Mouse (Mus musculus): ENCODE data around the gene Hbs1l.

Gene Hbs1l

GRCm38 (mm10) chr10:21295759-21296621 lies at the start of gene Hbs1l:
TSS of gene Hbs1l (plus strand) at chr10:21295979.
- ATAC-seq (ENCODE audit: insufficient number of reproducible peaks, low FRiP score, low TSS enrichment), result peak; percentile 80

GRCm38 (mm10) chr10:21248556-21248955 lies 47.2 kb upstream of the Hbs1l start:
- no peak for ATAC-seq (ENCODE audit: insufficient number of reproducible peaks, low FRiP score, low TSS enrichment)

- ATAC-seq (ENCODE audit: insufficient number of reproducible peaks, low FRiP score, low TSS enrichment), result no peak
Measured at GRCm38 (mm10) chr10:21251881-21252534, 43.8 kb upstream of the Hbs1l start.

GRCm38 (mm10) chr10:21252800-21253199 lies 43.0 kb upstream of the Hbs1l start:
- ATAC-seq (ENCODE audit: insufficient number of reproducible peaks, low FRiP score, low TSS enrichment), result no peak

GRCm38 (mm10) chr10:21254266-21255140 lies 41.3 kb upstream of the Hbs1l start:
- ATAC-seq (ENCODE audit: insufficient number of reproducible peaks, low FRiP score, low TSS enrichment), result no peak

GRCm38 (mm10) chr10:21257244-21257643 lies 38.5 kb upstream of the Hbs1l start:
- ATAC-seq (ENCODE audit: insufficient number of reproducible peaks, low FRiP score, low TSS enrichment), result no peak

- ATAC-seq (ENCODE audit: insufficient number of reproducible peaks, low FRiP score, low TSS enrichment), result no peak
Measured at GRCm38 (mm10) chr10:21259649-21260048, 36.1 kb upstream of the Hbs1l start.

- ATAC-seq (ENCODE audit: insufficient number of reproducible peaks, low FRiP score, low TSS enrichment), result no peak
Measured at GRCm38 (mm10) chr10:21265188-21265587, 30.6 kb upstream of the Hbs1l start.

GRCm38 (mm10) chr10:21267452-21267851 lies 28.3 kb upstream of the Hbs1l start:
- no peak for ATAC-seq (ENCODE audit: insufficient number of reproducible peaks, low FRiP score, low TSS enrichment)

- no peak for ATAC-seq (ENCODE audit: insufficient number of reproducible peaks, low FRiP score, low TSS enrichment)
Measured at GRCm38 (mm10) chr10:21268786-21269410, 26.9 kb upstream of the Hbs1l start.

- no peak for ATAC-seq (ENCODE audit: insufficient number of reproducible peaks, low FRiP score, low TSS enrichment)
Measured at GRCm38 (mm10) chr10:21269920-21270319, 25.9 kb upstream of the Hbs1l start.

GRCm38 (mm10) chr10:21270905-21271304 lies 24.9 kb upstream of the Hbs1l start:
- ATAC-seq (ENCODE audit: insufficient number of reproducible peaks, low FRiP score, low TSS enrichment), result no peak

- no peak for ATAC-seq (ENCODE audit: insufficient number of reproducible peaks, low FRiP score, low TSS enrichment)
Measured at GRCm38 (mm10) chr10:21271310-21271709, 24.5 kb upstream of the Hbs1l start.

GRCm38 (mm10) chr10:21271785-21272184 lies 24.0 kb upstream of the Hbs1l start:
- ATAC-seq (ENCODE audit: insufficient number of reproducible peaks, low FRiP score, low TSS enrichment), result no peak

GRCm38 (mm10) chr10:21287243-21288127 lies 8.3 kb upstream of the Hbs1l start:
- no peak for ATAC-seq (ENCODE audit: insufficient number of reproducible peaks, low FRiP score, low TSS enrichment)

- no peak for ATAC-seq (ENCODE audit: insufficient number of reproducible peaks, low FRiP score, low TSS enrichment)
Measured at GRCm38 (mm10) chr10:21291228-21291627, 4.6 kb upstream of the Hbs1l start.

GRCm38 (mm10) chr10:21294217-21294616 lies 1.6 kb upstream of the Hbs1l start:
- no peak for ATAC-seq (ENCODE audit: insufficient number of reproducible peaks, low FRiP score, low TSS enrichment)

GRCm38 (mm10) chr10:21295397-21295758 lies 401 bp upstream of the Hbs1l start:
- peak; percentile 27; the same call in 1 of the 2 replicates for ATAC-seq (ENCODE audit: insufficient number of reproducible peaks, low FRiP score, low TSS enrichment)

GRCm38 (mm10) chr10:21298972-21299371 lies 3.2 kb downstream of the Hbs1l start:
- ATAC-seq (ENCODE audit: insufficient number of reproducible peaks, low FRiP score, low TSS enrichment), result no peak
